Mouse (Mus musculus) ES-Bruce4 (cell line): ENCODE measurements around the gene Dctn2.

ENCODE experiments used
- EP300 ChIP-seq: IDR thresholded peaks from 2 replicates; pipeline ENCODE4 v1.6.1; 2011; ENCODE audit warnings: low read depth, low read length; ENCODE audit not compliant: insufficient read depth
- POLR2A ChIP-seq: IDR thresholded peaks from one replicate; pipeline ENCODE4 v1.8.1; 2011; ENCODE audit warnings: low read length; ENCODE audit not compliant: insufficient read depth

DNA sequence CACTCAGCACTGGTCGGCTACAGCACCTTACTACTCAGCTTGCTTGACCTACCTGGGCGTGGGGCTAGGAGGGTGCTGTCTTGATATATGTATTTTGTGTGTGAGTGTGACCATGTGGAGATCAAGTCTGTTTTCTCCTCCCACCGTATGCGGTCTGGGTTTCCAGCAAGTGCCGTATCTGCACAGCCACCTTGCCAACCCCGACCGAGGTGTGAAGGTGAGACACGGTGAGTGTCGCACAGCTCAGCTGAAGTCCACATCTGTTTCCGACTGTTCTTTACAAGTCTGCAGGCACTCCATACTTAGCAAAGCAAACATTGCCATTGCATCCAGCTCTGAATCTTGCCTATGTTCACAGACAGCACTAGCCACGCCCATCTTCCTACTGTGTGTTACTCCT is 37.0 kb downstream of the Dctn2 start:
- TF ChIP-seq EP300 (no peak), POLR2A (no peak)
